Mouse (Mus musculus): ENCODE measurements at regions not wholly inside any gene's neighbourhood (a gene's known extent, or its start where the extent isn't known, plus 50 kb on each side); places are given as distances from the start of the nearest gene placed in this dataset.

- TF ChIP-seq TBP (IDR thresholded peaks at IDR 0.05; ENCODE audit: low read depth, low read length): no peak
- no peak for TF ChIP-seq POLR2AphosphoS5 (IDR thresholded peaks at IDR 0.05; ENCODE audit: borderline replicate concordance, low read depth, low read length)
- TF ChIP-seq CTCF (IDR thresholded peaks at IDR 0.05 in 2 of 3, conservative IDR thresholded peaks at IDR 0.05 in 1 of 3; ENCODE audit: control insufficient read depth in 1 of 3, insufficient read depth in 1 of 3, low read depth in 2 of 3, low read length in 3 of 3, poor library complexity in 1 of 3, severe bottlenecking in 1 of 3): no peak
- TF ChIP-seq MEF2A (IDR thresholded peaks at IDR 0.05; ENCODE audit: extremely low read depth, insufficient replicate concordance, low read depth, low read length, poor library complexity, severe bottlenecking): no peak
- TF ChIP-seq SMC3 (IDR thresholded peaks at IDR 0.05; ENCODE audit: low read depth, low read length): no peak
- TF ChIP-seq POLR2AphosphoS2 (IDR thresholded peaks at IDR 0.05; ENCODE audit: low read length): no peak
- no peak for TF ChIP-seq E2F4 (IDR thresholded peaks at IDR 0.05; ENCODE audit: borderline replicate concordance, low read depth, low read length)
- no peak for TF ChIP-seq RCOR1 (IDR thresholded peaks at IDR 0.05; ENCODE audit: low read depth, low read length)
Observed at GRCm38 (mm10) chr14:105482644-105483351, 224.4 kb downstream of the Ndfip2 start.
